Mouse (Mus musculus): ENCODE data around the gene Llgl2.
A peak's percentile ranks its signal among the peaks of the same experiment; 100 is the strongest.

DNA sequence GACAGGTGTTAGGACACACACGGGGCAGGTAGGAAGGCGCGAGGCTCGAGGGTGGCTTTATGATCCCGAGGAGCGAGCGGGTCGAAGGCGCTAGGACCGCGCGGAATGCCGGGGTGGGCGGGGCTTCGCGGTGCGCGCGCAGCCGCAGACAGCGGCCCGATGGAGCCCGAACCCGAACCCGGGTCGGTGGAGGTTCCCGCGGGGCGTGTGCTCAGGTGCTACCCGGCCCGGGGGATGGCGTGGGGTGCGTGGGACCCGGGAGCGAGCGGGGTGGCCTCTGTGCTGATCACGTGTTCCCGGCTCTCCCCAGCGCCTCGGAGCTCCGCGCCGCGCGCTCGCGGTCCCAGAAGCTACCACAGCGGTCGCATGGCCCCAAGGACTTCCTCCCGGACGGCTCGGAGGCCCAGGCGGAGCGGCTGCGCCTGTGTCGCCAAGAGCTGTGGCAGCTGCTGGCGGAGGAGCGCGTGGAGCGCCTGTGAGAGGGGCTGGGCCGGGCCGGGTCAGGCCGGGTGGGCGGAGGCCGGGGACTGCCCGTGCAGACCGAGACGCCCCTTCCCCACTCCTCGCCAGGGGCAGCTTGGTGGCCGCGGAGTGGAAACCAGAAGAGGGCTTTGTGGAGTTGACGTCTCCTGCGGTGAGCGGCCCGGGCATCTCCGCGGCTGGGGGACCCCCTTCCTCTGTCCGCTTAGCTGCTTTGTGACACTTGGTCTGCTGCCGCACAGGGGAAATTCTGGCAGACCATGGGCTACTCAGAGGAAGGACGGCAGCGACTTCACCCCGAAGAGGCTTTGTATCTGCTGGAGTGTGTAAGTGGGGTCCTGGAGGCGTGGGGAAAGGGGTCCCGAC, 9.0 kb upstream of the Llgl2 start, which contains the start of gene Tsen54:
- peak; percentile 83 for TF ChIP-seq POLR2A (IDR thresholded peaks at IDR 0.05; ENCODE audit: insufficient read length, low read depth)
- TF ChIP-seq MAX (IDR thresholded peaks at IDR 0.05; ENCODE audit: low read depth), result no peak
- TF ChIP-seq USF1 (IDR thresholded peaks at IDR 0.05; ENCODE audit: low read depth), result no peak
- TF ChIP-seq TCF12 (IDR thresholded peaks at IDR 0.05; ENCODE audit: insufficient read depth, poor library complexity, severe bottlenecking), result no peak
- peak; percentile 55 for TF ChIP-seq POLR2AphosphoS2 (IDR thresholded peaks at IDR 0.05; ENCODE audit: insufficient read length, low read depth)
- no peak for TF ChIP-seq E2F4 (IDR thresholded peaks at IDR 0.05; ENCODE audit: insufficient read depth)
- TF ChIP-seq CEBPB (IDR thresholded peaks at IDR 0.05; ENCODE audit: insufficient read depth, poor library complexity, severe bottlenecking), result no peak
- TF ChIP-seq SRF (IDR thresholded peaks at IDR 0.05; ENCODE audit: control insufficient read depth, insufficient read length, low read depth), result no peak
- no peak for TF ChIP-seq MYOD1 (IDR thresholded peaks at IDR 0.05; ENCODE audit: control insufficient read depth in 1 of 3, insufficient read length in 2 of 3, low read depth in 2 of 3)
- peak in 1 of 3 experiments; percentile 67 for TF ChIP-seq MYOG (IDR thresholded peaks at IDR 0.05; ENCODE audit: control insufficient read depth in 1 of 3, insufficient read depth in 1 of 3, insufficient read length in 2 of 3, low read depth in 2 of 3)
